Mouse (Mus musculus): ENCODE data around the gene Slc25a48.

- TF ChIP-seq CTCF (conservative IDR thresholded peaks at IDR 0.05; ENCODE audit: low read length) (no peak), NANOG (IDR thresholded peaks at IDR 0.05; ENCODE audit: borderline replicate concordance, low read length) (no peak)
Measured at GRCm38 (mm10) chr13:56471211-56471610, 33.1 kb downstream of the Slc25a48 start.

All from E14TG2a.4 (cell line).